Mouse (Mus musculus): ENCODE measurements around the gene Ppbp.
"Not testable (repeated sequence)": the region's sequence is repeated elsewhere in the genome, so short reads cannot be mapped to it uniquely, and the experiment has no call there.

Ppbp gene

GRCm38 (mm10) chr5:90785659-90786588 lies 17.6 kb downstream of the Ppbp start, which contains the start of gene Cxcl3:
TSS of gene Cxcl3 (plus strand) at chr5:90786103.
- DNase-seq (ENCODE audit: low read depth, low spot score), result peak; percentile 43

GRCm38 (mm10) chr5:90788114-90788513 lies 19.8 kb downstream of the Ppbp start:
- no peak for DNase-seq (ENCODE audit: low read depth, low spot score)

- no peak for DNase-seq (ENCODE audit: low read depth, low spot score)
These were observed 21.2 kb downstream of the Ppbp start for GRCm38 (mm10) chr5:90789306-90790073.

GRCm38 (mm10) chr5:90790074-90790502 lies 21.8 kb downstream of the Ppbp start:
- peak; percentile 67 for DNase-seq (ENCODE audit: low read depth, low spot score)

- no peak for DNase-seq (ENCODE audit: low read depth, low spot score)
These were observed 25.9 kb downstream of the Ppbp start, which contains the start of gene Cxcl15 for GRCm38 (mm10) chr5:90794195-90794625. TSS of gene Cxcl15 (plus strand) at chr5:90794534.

GRCm38 (mm10) chr5:90795392-90795791 lies 27.1 kb downstream of the Ppbp start:
- not testable (repeated sequence) for DNase-seq (ENCODE audit: low read depth, low spot score)

GRCm38 (mm10) chr5:90804574-90804973 lies 36.3 kb downstream of the Ppbp start:
- no peak for DNase-seq (ENCODE audit: low read depth, low spot score)

- DNase-seq (ENCODE audit: low read depth, low spot score), result no peak
These were observed 37.7 kb downstream of the Ppbp start for GRCm38 (mm10) chr5:90806050-90806449.

GRCm38 (mm10) chr5:90807176-90807950 lies 39.0 kb downstream of the Ppbp start:
- no peak for DNase-seq (ENCODE audit: low read depth, low spot score)
